Mouse (Mus musculus) frontal cortex, postnatal 14 days (tissue): Measurements from ENCODE around the gene Gm10964.

Source experiments
- DNase-seq, 2 experiments: peaks; one replicate each; pipeline ENCODE4 v3.0.0; 2022; ENCODE audit warnings: low spot score in 2 of 2

The Gm10964 gene

DNA sequence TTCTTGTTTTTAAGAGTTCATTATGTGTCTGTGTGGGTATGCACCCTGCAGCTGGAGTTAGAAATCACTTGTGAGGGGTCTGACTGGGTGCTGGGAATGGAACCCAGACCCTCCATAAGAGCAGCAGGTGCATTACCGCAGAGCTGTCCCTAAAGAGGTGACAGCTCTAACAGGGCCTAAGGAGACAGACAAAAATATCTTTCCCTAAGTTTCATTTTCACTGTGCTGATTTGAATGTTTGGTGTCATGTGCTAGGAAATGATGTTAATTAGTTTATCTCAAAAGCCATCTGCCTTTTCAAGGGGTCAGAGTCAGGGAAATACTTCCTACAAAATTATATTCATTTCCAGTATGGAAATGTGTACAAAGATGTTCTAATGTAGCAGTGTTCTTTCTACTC lies at the start of gene Gm10964:
Gene Gm10964 (plus strand): TSS at position 38 of the 400 bp plus-strand sequence.
- no peak for DNase-seq

DNA sequence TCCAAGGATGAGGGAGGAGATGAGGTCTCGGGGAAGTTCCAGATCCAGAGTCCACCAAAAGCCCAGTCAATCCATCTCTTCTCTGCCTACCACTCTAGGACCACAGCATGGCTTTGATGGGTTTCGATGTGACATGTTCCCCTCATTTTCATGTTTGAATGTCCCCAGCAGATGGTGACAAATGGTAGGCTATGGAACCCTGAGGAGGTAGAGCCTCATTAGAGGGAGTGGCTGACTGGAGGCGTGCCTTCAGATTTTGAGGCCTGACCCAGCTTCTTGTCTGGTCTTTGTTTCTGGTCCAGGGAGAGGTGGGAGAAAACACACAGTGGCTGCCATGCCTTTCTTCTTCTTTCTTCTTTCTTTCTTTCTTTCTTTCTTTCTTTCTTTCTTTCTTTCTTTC lies 48.7 kb upstream of the Gm10964 start:
- no peak for DNase-seq

DNA sequence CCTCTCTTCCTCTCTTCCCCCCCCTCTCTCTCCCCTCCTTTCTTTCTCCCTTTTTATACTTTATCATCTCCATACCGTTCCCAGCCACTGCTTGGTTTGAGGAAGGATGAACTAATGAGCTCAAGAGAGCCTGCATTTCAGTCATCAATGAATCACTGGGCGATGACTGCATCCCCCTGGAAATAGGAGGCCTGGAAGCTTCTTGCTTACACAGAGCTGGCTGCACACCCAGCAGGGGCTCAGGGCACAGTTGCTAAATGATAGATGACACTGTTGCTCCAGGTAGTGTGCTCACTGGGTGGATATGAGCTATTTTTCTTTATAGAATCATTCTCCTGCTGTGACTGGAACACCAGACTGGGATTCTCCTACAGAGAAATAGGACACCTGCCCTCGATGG lies 43.6 kb upstream of the Gm10964 start:
- DNase-seq = no peak

DNA sequence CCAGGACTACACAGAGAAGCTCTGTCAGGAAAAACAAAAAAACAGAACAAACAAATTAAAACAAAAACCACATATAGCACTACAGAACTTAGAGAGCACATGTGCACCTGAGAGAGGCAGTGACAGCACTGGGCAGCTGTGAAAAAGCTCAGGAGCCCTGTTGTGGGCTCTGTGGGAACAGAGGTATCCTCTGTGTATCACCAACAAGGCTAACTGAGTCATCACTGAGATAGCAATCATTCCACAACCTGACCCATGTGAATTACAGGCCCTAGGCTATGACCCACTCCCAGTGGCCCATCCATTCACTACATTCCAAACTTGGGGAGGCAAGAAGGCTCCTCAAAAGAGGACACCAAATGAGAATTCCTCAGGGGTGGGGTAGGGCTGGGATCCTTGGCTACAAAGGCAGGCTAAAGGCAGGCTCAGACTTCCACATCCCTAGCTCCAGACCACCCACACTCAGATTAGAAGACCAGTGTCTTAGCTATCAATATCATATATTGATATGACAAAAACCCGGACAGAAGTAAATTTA lies 42.7 kb upstream of the Gm10964 start:
- no peak for DNase-seq

DNA sequence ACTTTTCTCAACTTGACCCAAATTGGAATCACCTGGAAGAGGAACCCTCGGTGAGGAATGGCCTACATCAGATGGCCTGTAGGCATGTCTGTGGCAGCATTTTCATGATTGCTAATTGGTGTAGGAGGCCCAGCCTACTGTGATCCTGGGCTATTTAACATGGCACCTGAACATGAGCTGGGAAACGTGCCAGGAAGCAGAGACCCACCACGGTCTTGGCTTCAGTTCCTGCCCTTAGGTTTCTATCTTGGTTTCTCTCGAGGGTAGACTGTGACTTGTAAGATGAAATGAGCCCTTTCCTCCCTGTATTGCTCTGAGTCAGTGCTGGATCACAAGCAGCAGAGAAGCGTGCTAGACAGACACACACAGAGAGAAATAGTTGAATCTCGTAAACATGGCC lies 34.5 kb upstream of the Gm10964 start:
- no peak for DNase-seq

DNA sequence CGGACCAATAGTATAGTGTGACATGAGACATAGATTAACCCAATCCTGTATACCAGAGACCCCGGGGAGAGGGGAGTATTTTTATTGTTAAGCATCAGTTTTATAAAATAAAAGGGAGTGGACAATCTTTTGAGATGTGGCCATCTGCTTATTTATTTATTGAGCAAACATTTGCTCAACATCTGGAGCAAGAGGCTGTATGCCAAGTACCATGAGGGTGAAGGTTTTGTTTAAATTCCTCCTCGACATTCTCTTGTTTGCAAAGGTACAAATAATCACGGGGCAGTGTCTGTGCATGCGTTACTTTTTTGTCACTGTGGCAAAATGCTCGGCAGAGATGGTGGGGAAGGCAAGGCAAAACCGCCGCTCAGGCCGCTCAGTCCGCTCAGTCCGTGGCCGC lies 33.7 kb upstream of the Gm10964 start:
- DNase-seq = no peak

DNA sequence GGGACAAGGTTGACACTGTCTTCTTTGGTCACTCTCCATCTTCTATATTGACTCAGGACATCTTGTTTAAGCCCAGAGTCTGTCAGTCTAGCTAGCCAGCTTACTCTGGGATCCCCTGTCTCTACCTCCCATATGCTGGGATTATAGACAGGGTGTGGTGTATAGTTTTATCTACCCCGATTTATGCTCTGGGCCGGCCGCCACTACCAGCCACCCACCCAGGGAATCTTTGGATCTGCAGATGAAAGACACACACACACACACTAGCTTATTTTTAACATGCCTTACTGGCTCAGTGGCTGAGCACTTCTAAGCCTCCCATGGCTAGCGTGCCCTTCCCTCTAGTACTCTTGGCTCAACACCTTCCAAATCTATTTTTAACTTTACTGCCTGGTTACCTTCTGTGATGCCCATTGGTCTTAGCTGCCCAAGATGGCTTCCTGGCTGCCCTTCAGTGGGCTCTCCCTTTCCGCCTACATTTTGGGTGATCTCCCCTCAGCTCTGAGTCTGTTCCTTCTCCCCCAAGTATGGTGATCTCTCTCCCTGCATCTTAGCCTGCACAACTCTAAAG lies 29.6 kb upstream of the Gm10964 start:
- DNase-seq = no peak

DNA sequence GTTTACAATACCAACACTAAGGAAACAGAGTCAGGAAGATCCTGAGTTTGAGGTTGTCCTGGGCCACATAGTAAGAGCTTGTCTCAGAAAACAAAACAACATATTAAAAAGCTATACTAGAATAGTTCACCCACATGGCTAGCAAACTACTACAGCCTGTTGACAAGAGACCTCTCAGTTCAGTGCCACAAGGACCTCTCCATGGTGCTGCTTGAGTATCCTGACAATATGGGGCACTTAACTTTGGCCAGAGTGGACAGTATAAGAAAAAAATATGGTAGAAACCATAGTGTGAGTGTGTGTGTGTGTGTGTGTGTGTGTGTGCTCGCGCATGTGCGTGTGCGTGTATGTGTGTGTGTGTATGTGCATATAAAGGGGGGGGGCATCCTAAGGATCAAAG lies 27.0 kb upstream of the Gm10964 start:
- no peak for DNase-seq

DNA sequence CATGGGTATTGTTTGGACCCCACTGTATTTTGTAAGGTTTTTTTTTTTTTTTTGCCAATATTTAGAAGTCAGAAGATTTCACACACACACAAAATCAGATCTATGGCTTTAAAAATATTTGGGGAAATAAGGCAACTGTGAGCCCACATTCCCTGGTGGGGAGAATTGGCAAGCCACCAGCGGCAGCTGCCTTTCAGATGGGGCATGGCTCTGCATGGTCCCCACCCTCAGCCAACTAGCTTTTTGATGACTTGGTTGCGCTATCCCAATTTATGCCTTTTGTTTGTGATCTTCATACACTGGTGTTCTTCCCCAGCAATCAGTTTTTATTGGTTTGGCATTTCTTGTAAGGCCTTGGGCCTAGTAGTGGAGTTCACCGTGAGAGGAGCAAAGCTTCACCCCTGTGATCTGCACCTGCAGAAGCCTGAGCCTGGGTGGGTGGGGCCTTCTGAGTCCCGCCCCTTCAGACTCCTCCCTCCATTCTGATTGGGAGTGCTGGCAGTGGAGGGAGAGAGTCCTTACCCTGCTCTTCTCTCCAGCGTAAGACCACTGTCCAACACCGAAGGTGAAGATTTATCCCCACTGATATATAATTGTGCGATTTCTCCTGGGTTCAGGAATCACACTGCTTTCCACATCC lies 24.8 kb upstream of the Gm10964 start:
- no peak for DNase-seq

DNA sequence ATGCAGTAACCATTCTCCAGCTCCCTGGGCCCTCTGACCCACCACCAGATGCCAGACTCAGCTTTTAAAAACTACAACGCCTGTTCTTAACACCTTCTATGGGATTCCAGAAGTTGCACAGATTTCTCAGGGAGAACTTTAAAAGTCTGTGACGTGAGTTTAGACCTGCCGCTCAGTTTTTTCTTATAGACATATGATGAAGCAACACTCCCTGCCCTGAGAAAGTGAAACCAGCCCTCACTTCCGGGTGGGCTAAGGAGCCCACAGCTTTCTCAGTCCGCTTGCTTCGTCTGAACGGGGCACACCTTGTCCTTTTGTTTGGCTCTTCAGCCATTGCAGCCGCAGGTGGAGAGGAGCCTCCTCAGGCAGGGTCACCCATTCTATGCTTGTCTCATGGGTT lies 24.2 kb upstream of the Gm10964 start:
- no peak for DNase-seq

DNA sequence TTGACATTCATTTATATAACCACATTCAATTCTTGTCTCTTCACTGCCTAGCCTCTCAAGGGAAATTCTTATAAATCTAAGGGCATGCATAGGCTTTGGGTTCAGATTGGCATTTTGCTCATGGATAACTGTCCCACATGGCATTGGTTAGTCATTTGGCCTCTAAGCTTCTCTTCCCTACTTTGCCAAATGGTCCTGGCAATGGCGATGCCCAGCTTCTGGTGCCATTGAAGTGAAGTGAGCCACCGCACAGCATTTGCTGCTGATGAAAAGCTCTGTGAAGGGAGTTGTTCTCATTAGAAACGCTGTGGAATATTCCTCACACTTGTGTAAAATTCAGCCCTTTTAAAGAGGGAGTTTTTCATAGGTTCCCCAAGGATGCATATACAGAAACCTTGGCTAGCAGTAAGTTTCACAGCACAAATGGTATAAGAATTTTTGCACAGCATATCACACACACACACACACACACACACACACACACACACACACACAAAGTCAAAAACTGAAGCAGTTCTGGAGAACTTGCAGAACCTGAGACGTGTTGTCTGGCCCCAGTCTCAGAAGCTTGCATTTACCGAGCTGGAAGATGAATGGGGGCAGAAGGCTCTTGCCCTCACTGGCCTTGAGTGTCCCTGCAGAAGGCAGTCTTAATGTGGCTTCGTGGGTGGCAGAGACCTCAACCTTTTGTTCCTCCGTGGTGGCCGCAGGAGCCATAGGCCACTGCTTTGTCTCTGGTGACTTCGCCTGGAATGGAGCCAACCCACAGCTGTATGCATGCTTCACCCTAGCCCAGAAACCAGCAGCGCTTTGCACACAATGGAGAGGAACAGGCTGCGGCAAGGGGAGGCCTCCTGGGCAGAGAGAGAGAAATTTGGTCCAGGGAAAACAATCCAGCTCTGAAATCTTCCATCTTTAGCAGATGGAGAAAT lies 23.1 kb upstream of the Gm10964 start:
- no peak for DNase-seq

DNA sequence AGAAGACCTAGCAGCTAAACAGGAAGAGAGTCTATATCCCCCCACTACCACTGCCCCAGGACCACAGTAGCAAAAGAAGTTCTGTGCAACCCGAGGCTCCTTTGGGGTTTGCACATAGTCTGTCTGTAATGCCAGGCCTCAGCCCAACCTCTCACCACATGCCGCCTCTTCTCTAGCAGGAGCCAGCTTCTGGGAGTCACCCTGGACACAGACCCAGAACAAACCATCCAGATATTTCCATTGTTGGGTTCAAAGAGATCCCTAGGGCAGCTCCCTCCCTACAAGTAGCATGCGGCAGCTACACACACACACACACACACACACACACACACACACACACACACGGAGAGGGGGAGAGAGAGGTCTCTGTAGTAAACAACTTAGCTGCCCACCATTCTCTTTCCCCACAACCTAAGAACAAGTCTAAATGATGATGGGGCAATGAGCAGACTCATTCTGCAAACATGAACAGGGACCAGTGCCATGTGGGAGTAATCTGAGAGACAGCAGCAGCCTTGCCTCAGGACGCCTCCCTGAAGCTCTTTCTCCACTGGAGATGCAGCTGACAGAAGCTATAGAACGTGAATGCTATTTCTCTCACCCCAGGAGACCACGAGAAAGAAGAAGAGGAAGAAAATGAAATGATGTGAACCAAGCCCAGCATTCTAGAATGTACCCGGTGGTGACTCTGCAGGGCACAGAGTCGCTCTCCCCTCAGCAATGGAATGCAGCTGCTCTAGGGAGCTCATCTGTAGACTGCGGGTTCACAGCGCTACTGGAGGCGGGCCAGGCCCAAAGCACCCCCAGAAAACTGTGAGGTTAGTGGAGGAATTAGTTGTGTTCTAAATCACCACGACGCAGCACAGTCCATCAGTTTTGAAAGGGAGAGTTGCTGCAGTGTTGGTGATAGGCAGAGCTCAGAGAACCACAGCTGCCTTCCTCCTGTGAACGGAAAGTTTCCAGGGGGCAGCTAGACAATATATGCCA lies 22.1 kb upstream of the Gm10964 start:
- DNase-seq = no peak

DNA sequence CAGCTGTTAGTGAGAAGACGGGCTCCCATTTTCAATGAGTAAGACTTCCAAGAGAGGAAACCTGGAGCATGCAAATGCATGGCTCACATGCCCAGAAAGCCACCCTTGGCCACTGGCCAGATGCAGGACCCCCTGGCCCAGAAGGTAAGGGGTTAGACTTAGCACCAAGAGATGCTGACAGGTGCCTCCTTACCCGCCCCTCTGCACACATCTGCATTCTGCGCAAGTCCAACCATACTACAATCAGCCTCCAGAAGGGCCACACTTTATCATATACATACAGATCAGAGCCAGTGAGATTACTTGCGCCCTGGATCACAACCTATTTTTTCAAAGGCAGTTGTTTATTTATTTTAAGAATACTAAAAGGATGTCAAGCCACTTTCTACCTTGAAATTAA lies 20.4 kb upstream of the Gm10964 start:
- no peak for DNase-seq

DNA sequence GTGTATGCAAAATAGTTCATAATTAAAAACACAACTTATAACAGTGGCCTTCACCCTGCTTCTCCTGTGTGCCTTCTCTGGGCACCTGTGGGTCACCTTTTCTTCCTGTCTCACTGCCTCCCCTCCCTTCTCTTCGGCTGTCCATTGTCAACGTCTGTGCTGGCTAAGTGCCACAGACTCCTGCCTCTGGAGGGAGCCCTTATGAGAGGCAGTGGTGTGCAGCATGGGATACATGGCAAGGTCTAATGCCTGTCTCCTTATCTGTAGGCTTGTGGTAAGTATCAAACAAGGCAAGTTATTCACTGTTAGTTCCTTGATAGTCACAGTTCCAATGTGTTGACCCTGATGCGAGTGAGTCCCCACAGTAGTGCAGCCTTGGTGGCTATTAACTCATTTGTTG lies 15.0 kb upstream of the Gm10964 start:
- DNase-seq = no peak

DNA sequence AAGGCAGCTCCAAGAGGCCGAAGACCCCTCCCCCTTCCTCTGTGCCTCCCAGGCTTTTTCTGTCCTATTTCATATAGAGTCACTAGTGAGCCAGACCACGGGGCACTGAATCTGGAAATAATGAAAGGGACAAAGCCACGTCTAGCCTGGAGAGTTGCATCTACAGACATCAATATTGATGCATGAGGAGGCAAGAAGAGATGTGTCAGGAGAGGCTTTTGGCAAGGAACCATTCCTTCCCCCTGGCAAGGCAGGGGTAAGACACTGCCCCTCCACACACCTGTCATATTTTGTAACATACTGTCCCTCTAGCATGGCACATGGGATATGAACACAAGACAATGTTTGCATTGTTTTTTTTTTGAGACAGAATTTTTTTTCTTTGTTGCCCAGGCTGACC lies 12.5 kb upstream of the Gm10964 start:
- DNase-seq = no peak

DNA sequence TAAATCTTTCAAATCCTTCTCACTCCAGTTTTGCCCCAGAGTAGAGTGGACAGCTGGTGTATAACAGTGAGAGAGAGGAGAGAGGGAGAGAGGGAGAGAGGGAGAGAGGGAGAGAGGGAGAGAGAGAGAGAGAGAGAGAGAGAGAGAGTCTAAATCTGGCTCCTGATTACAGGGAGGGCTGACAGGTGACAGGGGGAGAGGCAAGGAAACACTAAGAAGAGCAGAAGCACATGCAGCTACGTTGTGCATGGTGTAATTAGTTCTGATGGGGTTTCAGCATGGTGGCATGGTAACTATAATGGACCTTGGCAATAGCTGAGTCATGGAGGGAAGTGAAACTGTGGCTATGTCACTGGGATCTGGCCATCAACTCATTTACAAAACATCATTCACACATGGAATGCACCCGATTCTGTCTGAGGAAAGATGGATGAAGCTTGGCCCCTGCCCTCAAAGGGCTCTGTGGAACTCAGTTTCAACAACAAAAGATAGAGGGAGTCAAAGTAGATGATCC lies 11.3 kb upstream of the Gm10964 start:
- DNase-seq = no peak

DNA sequence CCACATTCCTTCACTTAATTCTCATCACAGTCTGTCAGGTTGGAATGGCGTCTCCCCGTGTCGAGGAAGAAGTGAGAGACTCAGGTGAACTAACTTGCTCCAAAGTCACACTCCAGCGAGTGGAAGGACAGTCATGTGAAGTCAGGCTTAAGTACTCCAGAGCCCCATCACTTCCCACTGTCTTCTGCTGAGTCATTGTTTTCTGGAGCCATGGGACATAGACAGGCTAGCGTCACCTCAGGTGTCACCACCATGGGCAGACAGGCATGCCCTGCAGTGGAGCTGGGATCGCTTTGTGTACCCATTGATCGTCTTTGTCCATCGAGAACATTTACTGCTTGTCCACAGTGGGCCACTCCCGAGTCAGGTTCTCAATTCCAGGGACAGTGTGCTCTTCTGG lies 9.3 kb upstream of the Gm10964 start:
- no peak for DNase-seq

DNA sequence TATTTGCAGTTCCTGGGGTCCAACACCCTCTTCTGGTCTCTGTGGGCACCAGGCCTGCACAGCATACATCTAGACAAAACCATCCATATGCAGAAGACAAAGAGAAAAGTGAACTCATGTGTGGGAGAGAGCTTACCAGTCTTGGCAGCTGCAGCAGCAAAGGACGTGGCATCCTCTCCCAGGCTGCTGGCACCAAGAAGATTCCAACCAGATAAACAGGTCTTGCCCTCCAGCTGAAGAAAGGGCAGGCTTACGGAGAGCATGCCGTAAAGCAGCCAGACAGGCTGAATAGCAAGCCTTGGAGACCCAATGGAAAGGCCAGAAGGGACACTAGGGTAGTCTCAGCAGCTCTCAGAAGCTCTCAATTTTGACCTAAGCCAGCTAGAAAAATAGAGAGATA lies 7.0 kb upstream of the Gm10964 start:
- no peak for DNase-seq

DNA sequence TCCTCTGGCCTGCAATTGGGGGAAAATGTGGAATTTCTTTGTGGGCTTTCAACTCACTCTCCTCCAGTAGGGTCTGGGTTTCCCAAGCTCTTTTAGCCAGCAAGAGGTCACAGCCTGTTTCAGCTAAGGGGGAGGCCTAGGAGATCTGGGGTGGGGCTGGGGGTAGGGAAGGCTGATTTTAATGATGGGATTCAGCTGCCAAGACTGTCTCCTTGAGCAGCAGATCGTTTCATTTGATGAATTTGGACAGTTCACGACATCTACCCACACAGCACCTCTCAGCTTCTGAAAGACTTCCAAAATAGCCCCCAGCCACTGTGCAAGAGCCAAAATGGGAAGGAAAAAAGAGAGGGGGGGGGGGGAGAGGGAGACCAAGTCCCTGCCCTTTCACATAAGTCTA lies 6.0 kb upstream of the Gm10964 start:
- DNase-seq = no peak

DNA sequence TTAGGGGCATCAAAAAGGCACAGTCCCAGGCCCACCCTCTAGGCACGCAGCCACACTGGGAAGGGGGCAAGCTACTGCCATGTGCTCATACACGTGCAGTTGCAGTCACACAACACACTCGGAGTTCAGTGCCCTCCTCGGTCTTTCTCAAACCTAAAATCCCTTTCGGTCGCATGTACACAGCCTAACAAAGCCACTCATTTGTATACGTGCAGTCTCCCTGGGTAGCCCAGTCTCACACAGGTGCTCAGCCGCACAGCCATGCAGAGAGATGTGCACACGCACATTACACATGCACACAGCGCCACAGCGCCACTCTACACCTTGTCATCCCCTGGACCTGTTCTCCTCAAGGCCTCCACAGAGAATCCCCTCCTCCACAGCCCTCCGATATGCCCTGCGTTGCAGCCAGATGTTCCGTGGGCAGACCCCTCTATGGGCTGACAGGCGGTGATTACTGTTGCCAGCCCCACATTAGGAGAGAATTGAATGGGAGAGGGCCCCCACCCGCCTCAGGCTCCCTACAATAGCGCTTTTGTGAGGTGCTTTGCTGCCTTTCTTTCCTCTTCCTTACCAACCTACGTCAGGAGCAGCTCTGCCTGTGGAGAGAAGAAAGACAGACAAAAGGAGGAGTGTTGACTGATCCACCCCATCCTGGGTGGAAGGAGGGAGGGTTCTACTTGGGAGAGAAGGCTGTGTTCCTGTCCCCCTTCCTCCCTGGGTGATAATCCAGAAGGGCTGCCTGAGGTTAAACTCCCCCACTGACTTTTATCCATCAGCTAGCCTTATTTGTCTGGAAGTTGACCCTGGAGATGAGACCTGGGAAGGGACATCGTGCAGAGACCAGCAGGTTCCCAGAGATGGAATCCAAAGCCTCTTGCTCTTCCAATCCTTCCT lies 5.1 kb upstream of the Gm10964 start:
- peak; percentile 45 to 72 for DNase-seq
